In the genomic region with DNA sequence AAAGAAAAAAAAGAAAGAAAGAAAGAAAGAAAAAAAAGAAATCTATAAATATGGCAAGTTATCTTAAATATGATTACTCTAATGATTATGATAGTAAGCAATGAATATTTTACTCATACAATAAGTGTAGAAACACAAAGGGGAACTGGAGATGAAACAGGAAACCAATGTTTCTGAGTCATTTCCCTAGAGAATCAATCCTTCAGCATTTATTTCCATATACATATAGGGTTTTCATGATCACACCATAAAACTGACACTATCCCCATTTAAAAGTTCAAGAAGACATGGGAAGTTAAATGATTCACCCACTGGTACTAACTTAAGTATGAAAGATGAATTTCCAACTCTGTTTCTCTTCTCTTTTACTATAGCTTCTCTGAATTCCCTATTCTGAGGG, we compare ENCODE assay signal across 16 mouse cellular contexts.
"Had no signal": no experiment of that assay in that cellular context is flagged by ENCODE, and none has a peak within 500 bp of the region (broad histone marks: within the 10 kb centered on the region; RNA-seq: fewer than 3 reads in every experiment).

No protein-coding gene starts in this region.

- DNase-seq: liver, postnatal 0 days; lung, adult 2 months; lung, postnatal 14 days; lung, postnatal 36 days; right cerebral cortex, postnatal 25 days; right cerebral cortex, postnatal 4 days; spleen, adult 18-20 months; thymus, adult 18-20 months; thymus, postnatal 14 days; thymus, postnatal 36 days had no signal

- H3K4me1 ChIP-seq: lung, embryonic 15.5 days; megakaryocyte, embryonic 14.5 days; midbrain, embryonic 13.5 days; midbrain, embryonic 15.5 days; neural tube, embryonic 12.5 days had no signal

- ATAC-seq: liver, postnatal 0 days; lung, postnatal 0 days; midbrain, embryonic 13.5 days; midbrain, embryonic 15.5 days had no signal

- H3K27ac ChIP-seq: lung, embryonic 15.5 days; midbrain, embryonic 13.5 days; midbrain, embryonic 15.5 days; neural tube, embryonic 12.5 days had no signal

- H3K4me3 ChIP-seq: lung, embryonic 15.5 days; megakaryocyte, embryonic 14.5 days; midbrain, embryonic 13.5 days; midbrain, embryonic 15.5 days; neural tube, embryonic 12.5 days had no signal

- H3K36me3 ChIP-seq: lung, embryonic 15.5 days; midbrain, embryonic 13.5 days; midbrain, embryonic 15.5 days; neural tube, embryonic 12.5 days had no signal
